Mouse (Mus musculus) embryo, embryonic 11.5 days (tissue): ENCODE measurements around the gene Sbno2.

Experiments
- DNase-seq: peaks from one replicate; pipeline ENCODE4 v3.0.0-alpha.2; 2012; ENCODE audit warnings: low read depth, low spot score

Gene Sbno2

DNA sequence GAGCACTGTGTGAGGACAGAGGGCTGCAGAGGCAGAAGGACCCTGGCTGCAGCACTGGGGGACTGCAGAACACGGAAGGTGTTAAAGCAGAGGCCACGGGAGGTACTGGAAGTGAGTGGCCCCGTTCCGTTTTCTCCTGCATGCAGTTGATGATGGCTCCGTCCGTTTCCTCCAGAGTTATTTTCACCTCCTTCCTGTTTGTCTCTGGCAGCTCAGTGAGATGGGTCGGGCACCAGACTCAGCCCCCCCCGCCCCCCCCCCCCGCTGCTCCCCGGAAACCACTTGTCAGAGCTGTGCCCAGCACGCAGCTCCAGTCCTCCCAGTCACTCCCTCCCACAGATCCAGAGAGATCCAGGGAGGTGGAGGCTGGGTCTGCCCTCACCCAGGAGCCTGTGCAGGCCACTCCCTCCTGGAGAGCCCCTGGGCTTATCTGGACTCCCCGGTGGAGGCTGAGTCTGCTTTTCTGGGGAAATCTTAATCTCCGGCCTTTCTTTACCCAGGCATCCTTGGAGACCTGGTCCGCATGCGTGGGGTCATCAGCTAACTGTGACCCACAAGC is 86.6 kb downstream of the Sbno2 start:
- no peak for DNase-seq

DNA sequence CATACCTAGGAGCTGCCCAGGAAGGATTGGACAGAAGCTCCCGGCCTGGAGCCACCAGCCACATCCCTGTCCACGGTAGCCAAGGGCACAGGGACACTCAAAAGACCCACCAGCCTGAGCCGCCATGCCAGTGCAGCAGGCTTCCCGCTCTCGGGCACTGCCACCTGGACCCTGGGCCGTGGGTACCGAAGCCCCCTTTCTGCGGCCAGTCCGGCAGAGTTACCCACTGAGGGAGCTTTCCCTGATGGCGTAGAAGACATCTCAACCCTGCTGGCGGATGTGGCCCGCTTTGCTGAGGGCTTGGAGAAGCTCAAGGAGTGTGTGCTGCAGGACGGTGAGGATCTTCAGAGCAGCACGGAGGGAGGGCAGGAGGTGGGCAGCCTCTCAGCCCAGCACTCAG is 87.6 kb downstream of the Sbno2 start:
- no peak for DNase-seq

DNA sequence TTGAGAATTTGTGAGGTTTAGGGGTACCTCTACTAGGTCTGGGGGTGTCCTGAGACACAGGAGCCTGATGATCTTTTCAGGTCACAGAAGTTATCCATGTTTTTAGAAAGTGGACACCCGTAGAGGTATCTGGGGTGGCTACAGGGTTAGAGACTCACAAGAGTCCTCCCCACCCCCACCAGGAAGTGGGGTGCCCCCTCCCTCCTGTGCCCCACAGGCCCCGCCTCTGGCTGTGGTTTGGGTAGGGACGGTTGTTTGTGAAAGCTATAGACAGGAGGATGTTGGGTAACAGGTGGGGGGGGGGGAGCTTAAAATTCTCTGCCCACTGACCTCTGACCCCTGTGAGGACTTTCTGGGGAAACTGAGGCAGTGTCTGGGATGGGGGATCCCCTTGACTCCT is 88.0 kb downstream of the Sbno2 start:
- DNase-seq = no peak

DNA sequence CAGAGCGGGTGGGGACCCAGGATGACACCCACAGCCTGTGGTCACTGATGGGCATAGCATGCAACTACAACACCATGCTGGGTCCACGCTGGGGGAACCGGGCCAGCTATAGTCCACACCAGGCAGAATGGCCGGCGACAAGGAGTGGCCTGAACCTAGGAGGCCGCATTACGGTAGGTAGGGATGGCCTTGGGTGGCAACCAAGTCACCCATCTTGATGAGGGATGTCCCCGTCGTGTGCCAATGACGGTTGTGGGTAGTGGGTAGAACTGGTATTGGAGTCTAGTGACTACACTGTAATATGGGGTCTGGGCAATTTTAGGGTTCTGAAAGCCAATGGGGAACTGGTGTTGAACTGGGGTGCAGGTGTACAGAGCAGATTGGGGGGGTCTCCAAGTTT is 88.4 kb downstream of the Sbno2 start:
- DNase-seq = no peak

DNA sequence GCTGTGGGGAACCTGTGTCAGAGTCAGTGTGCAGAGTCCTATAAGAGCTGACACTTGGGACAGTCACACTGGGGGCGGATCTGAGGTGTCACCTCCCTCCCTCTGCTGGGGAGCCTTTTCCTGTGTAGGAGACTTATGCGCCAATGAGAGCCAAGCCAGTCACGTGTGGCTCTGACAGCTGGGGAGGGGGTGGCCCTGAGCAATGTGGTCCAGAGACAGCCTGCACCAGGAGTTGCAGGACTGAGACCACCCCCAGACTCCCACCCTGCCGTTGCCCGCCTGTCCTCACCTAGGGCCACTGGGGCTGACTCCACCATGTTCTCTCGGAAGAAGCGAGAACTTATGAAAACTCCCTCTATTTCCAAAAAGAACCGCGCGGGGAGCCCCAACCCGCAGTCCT is 88.9 kb downstream of the Sbno2 start, which contains the start of gene Arhgap45:
Gene Arhgap45, plus strand, starts transcription at position 143 of the 400 bp plus-strand sequence.
- no peak for DNase-seq

DNA sequence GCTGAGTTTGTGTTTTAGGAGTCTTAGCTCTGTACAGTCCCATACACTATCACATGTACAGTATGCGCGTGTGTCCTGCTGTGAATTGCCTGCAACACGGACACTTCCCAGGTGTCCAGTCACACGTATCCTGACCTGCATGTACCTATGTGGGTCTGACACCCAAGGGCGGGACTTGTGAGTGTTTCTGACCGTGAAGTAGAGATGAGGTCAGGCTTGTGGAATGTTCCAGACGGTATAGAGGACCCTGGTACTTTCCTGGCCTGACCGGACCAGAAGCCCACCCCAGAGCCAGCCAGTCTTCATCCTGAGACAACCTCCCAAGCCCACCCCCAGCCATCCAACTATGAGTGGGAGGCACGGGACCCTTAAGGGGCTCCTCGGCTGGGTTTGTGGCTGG is 89.8 kb downstream of the Sbno2 start:
- DNase-seq = no peak

DNA sequence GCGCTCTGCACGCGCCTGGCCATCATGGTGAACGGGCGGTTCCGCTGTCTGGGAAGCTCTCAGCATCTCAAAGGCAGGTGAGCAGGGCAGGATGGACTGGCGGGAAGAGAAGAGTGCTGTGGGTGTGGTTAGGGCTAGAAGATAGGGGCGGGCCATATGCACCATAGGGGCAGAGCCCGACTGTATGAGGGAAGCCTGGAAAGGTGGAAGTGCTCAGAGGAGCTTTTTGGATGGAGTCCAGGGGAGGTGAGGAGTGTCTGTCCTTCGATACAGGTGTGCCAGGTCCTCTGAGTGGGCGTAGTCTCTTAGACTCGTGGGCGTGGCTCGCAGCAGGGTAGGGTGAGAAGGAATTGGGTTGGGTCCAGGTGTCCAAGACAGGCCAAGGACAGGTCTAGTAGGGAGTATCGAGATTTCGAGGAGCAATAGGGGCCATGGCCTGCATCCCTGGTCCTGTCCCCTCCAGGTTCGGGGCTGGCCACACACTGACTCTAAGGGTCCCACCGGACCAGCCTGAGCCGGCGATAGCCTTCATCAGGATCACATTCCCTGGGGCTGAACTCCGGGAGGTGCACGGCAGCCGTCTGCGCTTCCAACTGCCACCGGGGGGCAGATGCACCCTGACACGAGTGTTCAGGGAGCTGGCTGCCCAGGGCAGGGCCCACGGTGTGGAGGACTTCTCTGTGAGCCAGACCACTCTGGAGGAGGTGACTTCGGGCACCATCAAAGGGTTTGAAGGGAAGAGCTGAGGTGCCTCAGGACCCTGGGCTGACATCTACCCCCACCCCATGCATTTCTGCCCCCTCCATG is 90.7 kb downstream of the Sbno2 start:
- no peak for DNase-seq

DNA sequence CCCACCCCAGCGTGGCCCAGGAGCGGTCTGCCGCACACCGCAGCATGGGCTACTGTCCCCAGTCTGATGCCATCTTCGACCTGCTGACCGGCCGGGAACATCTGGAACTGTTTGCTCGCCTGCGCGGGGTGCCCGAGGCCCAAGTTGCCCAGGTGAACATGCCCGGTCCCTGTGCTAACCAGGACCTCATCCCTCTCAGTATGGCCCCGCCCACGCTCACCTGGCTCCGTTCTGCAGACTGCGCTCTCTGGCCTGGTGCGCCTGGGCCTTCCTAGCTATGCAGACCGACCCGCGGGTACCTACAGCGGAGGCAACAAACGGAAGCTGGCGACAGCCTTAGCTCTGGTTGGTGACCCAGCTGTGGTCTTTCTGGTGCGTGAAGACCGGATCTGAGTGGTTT is 91.8 kb downstream of the Sbno2 start:
- DNase-seq = no peak

DNA sequence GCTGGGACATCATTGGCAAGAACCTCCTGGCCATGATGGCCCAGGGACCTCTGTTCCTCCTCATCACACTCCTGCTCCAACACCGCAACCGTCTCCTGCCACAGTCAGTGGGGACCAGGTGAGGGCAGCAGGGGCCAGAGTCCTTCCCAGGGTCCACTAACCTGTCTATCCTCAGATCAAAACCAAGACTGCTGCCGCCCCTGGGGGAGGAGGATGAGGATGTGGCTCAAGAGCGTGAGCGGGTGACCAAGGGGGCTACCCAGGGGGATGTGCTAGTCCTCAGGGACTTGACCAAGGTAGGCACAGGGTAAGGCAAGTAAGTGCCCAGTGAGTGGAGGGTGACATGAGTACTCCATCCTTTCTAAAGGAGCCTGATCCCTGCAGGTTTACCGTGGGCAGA is 93.6 kb downstream of the Sbno2 start:
- no peak for DNase-seq
